Mouse (Mus musculus): ENCODE results near the gene Mtrex.

Gene Mtrex

DNA sequence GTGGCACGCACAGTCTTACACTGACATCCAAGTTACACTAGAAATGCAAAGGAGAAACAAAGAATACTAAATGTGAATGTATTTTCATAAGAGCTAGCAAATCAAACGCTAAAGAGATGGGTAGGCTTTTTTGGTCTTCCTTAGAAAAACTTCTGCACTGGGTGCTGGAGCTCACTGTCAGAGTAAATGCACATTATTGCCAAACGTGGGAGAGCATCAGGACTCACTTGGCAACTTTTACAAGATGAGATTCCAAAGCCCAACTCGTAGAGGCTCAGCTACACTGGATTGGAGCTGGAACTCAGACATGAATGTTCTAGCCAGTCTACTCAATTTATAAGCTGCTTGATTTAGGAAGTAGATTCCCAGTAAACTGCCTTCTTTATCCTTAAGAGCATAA is 16.8 kb downstream of the Mtrex start:
- H3K36me3 ChIP-seq (ENCODE audit: insufficient read depth, low read length) = peaks cover 85% of the 10 kb centered on the region
- no peaks in the 10 kb centered on the region for H3K9me3 ChIP-seq (ENCODE audit: low read length)
- H3K4me3 ChIP-seq (replicated peaks; ENCODE audit: low read length) = no peak overlapping the region
- TF ChIP-seq NANOG (IDR thresholded peaks at IDR 0.05; ENCODE audit: borderline replicate concordance, low read length) = no peak
- no peak for TF ChIP-seq POU5F1 (IDR thresholded peaks at IDR 0.05; ENCODE audit: borderline replicate concordance, low read length)
- TF ChIP-seq CTCF (conservative IDR thresholded peaks at IDR 0.05; ENCODE audit: low read length) = no peak
- no peaks in the 10 kb centered on the region for H3K4me1 ChIP-seq (replicated peaks; ENCODE audit: low read depth, low read length)
- H3K27me3 ChIP-seq (ENCODE audit: insufficient read depth, low read length) = no peaks in the 10 kb centered on the region

DNA sequence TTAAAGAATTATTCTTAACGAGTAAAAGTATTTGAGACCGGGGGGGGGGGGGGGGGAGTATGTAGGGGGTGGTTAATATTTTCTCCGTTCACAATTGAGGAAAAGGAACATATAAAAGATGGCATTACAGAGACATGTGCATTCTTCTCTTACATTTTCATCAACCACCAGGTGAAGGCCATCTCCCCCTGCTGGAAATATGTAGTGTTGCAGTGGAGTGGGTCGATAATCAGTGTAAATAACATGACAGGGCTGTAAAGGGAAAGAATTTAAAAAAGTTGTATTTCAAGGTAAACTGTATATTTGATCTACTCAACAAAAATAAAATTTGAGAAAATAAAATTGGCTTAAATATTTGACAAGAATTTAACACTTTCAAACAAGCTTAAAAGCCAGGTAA is 17.5 kb downstream of the Mtrex start:
- no peaks in the 10 kb centered on the region for H3K4me1 ChIP-seq (replicated peaks; ENCODE audit: low read depth, low read length)
- no peaks in the 10 kb centered on the region for H3K9me3 ChIP-seq (ENCODE audit: low read length)
- no peak overlapping the region for H3K4me3 ChIP-seq (replicated peaks; ENCODE audit: low read length)
- no peaks in the 10 kb centered on the region for H3K27me3 ChIP-seq (ENCODE audit: insufficient read depth, low read length)
- H3K36me3 ChIP-seq (ENCODE audit: insufficient read depth, low read length) = peaks cover 87% of the 10 kb centered on the region
- TF ChIP-seq CTCF (conservative IDR thresholded peaks at IDR 0.05; ENCODE audit: low read length) = peak; percentile 77
- TF ChIP-seq POU5F1 (IDR thresholded peaks at IDR 0.05; ENCODE audit: borderline replicate concordance, low read length) = no peak
- no peak for TF ChIP-seq NANOG (IDR thresholded peaks at IDR 0.05; ENCODE audit: borderline replicate concordance, low read length)

DNA sequence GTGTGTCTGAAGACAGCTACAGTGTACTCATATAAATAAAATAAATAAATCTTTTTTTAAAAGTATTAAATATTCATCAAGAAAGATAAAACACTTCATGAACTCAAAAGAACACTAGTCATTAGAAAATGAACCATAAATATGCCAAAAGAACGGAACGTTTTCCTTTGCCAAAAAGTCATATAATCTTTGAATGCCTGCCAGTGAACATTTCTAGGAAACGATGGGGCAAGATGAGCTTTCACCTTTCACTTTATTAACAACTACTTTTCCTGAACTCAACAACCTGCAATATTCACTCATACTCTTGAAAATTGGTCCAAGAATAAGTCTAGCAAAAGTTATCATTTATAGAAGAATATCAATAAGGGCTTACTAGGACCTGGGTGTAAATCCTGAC is 25.0 kb downstream of the Mtrex start:
- Histone ChIP-seq H3K4me3 (replicated peaks; ENCODE audit: low read length) (no peak overlapping the region), H3K36me3 (ENCODE audit: insufficient read depth, low read length) (peaks cover 93% of the 10 kb centered on the region), H3K27me3 (ENCODE audit: insufficient read depth, low read length) (no peaks in the 10 kb centered on the region), H3K4me1 (replicated peaks; ENCODE audit: low read depth, low read length) (no peaks in the 10 kb centered on the region), H3K9me3 (ENCODE audit: low read length) (no peaks in the 10 kb centered on the region)
- TF ChIP-seq CTCF (conservative IDR thresholded peaks at IDR 0.05; ENCODE audit: low read length) (no peak), POU5F1 (IDR thresholded peaks at IDR 0.05; ENCODE audit: borderline replicate concordance, low read length) (no peak)

DNA sequence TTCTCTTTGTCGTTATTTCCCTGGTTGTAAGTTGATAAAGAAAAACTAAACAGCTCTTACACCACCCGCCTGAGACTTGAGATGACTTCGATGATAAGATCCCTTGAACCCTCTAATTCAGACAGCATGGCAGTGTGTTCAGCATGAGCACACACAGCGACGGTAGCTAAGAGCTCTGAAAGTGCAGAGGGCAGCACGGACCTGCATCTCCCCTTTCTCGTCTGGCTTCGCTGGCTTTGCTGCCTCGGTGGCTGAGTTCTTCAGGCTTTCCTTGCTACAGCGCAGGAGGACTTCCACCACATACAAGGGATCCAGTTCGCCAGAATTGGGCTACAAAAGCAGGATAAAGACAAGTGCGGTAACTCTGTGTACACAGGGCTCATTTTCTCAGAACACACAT is 40.0 kb downstream of the Mtrex start:
- Histone ChIP-seq H3K27me3 (ENCODE audit: insufficient read depth, low read length) (no peaks in the 10 kb centered on the region), H3K4me1 (replicated peaks; ENCODE audit: low read depth, low read length) (no peaks in the 10 kb centered on the region), H3K36me3 (ENCODE audit: insufficient read depth, low read length) (peaks cover 90% of the 10 kb centered on the region), H3K4me3 (replicated peaks; ENCODE audit: low read length) (no peak overlapping the region), H3K9me3 (ENCODE audit: low read length) (no peaks in the 10 kb centered on the region)
- no peak for TF ChIP-seq POU5F1 (IDR thresholded peaks at IDR 0.05; ENCODE audit: borderline replicate concordance, low read length)
- no peak for TF ChIP-seq NANOG (IDR thresholded peaks at IDR 0.05; ENCODE audit: borderline replicate concordance, low read length)
- TF ChIP-seq CTCF (conservative IDR thresholded peaks at IDR 0.05; ENCODE audit: low read length) = no peak

DNA sequence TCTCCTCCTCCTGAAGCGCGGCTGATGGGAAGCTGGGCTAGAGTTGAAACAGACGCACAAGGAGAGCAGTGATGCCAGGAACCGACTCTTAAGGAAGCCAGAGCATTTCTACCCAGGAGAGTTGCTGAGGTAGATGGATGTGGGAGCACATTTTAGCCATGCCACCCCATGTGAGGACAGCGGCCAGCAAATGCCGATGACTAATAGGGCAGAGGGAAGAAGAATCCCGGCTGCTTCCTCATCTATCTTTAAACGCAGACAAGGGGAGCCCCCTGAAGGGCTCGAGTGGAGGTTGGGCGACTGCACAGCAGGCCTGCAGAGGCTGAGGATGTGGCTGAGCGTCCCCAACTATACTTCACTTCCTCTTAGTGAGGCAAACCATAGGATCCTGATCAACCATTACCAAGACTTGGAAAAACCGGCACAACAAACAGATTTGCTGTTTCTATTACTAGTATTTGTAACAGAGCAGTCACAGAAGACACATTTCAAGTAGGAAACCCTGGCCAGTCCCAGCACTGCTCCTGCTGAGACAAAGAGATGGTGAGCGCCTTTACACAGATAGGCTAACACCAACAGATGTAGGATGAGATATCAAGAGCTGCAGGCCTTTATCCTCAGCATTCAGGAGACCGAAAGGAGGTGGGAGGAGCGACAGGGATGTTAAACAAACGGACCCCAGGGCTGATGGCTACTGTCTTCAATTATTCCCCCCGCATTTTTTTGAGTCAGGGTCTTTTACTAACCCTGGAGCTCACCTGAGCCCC is 55.5 kb downstream of the Mtrex start:
- Histone ChIP-seq H3K9me3 (ENCODE audit: low read length) (no peaks in the 10 kb centered on the region), H3K36me3 (ENCODE audit: insufficient read depth, low read length) (peaks cover 96% of the 10 kb centered on the region), H3K4me3 (replicated peaks; ENCODE audit: low read length) (no peak overlapping the region), H3K27me3 (ENCODE audit: insufficient read depth, low read length) (no peaks in the 10 kb centered on the region), H3K4me1 (replicated peaks; ENCODE audit: low read depth, low read length) (peaks cover 8% of the 10 kb centered on the region)
- no peak for TF ChIP-seq NANOG (IDR thresholded peaks at IDR 0.05; ENCODE audit: borderline replicate concordance, low read length)
- no peak for TF ChIP-seq POU5F1 (IDR thresholded peaks at IDR 0.05; ENCODE audit: borderline replicate concordance, low read length)
- no peak for TF ChIP-seq CTCF (conservative IDR thresholded peaks at IDR 0.05; ENCODE audit: low read length)

DNA sequence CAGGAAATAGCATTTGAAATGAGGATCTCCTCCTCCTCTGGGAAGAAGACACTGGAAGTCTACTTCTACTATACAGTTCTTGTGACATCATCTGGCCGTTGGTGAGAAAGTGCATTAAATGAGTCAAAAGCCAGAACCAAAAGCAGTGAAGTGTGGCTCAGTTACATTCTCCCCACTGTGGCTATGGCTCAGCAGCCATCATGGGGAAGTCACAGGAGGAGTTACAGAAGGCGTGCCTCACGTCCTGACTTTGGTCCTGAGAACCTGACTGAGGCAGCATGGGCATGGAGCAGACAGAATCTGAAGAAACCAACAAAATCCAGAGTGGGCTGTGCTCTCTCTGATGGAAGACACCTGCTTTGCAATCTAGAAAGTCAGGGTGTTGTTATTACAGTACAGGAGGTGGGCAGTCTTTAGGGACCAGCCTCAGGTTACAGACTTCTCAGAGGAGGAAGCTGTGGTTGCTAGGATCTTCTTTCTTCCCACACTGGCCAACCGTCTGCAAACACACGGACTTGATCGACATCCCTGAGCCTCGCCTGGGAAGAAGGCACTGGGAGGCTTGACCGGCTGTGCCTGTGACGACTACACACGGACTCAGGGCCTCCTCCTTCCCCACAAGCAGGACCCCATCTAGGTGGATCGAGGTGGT is 57.0 kb downstream of the Mtrex start:
- Histone ChIP-seq H3K4me1 (replicated peaks; ENCODE audit: low read depth, low read length) (peaks cover 22% of the 10 kb centered on the region), H3K27me3 (ENCODE audit: insufficient read depth, low read length) (no peaks in the 10 kb centered on the region), H3K9me3 (ENCODE audit: low read length) (no peaks in the 10 kb centered on the region), H3K4me3 (replicated peaks; ENCODE audit: low read length) (no peak overlapping the region), H3K36me3 (ENCODE audit: insufficient read depth, low read length) (peaks cover 98% of the 10 kb centered on the region)
- TF ChIP-seq POU5F1 (IDR thresholded peaks at IDR 0.05; ENCODE audit: borderline replicate concordance, low read length) (no peak), NANOG (IDR thresholded peaks at IDR 0.05; ENCODE audit: borderline replicate concordance, low read length) (no peak), CTCF (conservative IDR thresholded peaks at IDR 0.05; ENCODE audit: low read length) (no peak)

DNA sequence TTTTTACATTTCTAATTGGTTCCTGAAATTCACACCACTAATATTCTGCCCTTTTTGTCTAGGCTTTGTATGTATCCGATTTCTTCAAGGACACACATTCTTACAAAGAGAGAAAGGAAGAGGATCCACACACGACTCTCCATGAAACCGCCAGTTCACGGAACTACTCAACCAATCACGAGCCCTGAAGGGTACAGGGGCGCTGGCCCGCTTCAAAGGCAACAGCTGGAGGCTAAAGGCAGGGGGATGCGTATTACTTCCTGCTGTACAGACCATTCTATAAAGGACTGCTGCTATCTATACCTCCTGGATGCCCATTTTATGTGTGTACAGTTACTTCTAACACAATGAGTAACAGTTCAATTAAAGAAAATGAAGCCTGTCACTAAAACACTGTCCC is 59.8 kb downstream of the Mtrex start:
- Histone ChIP-seq H3K27me3 (ENCODE audit: insufficient read depth, low read length) (no peaks in the 10 kb centered on the region), H3K9me3 (ENCODE audit: low read length) (no peaks in the 10 kb centered on the region)
- TF ChIP-seq CTCF (conservative IDR thresholded peaks at IDR 0.05; ENCODE audit: low read length) (no peak), NANOG (IDR thresholded peaks at IDR 0.05; ENCODE audit: borderline replicate concordance, low read length) (no peak), POU5F1 (IDR thresholded peaks at IDR 0.05; ENCODE audit: borderline replicate concordance, low read length) (no peak)

DNA sequence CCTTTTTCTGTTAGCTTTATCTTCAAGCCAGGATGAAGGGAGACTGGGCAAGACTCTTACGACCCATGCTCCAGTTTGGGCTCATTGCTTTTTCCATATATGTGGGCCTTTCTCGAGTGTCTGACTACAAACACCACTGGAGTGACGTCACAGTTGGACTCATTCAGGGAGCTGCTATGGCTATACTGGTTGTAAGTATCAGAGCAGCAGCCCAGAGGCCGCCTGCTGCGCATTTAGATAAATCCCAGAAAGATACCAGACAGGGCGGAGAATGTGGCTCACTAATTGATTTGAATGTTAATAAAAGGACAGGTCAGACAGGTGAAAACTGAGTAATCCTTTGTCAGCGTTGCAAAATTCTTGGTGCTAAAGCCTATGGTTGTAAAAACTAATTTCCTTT is 60.4 kb downstream of the Mtrex start:
- H3K4me3 ChIP-seq (replicated peaks; ENCODE audit: low read length) = no peak overlapping the region
- TF ChIP-seq NANOG (IDR thresholded peaks at IDR 0.05; ENCODE audit: borderline replicate concordance, low read length) = no peak
- TF ChIP-seq POU5F1 (IDR thresholded peaks at IDR 0.05; ENCODE audit: borderline replicate concordance, low read length) = no peak
- no peak for TF ChIP-seq CTCF (conservative IDR thresholded peaks at IDR 0.05; ENCODE audit: low read length)

More for the DNA sequence above, 59.8 kb downstream of the Mtrex start:
- Histone ChIP-seq H3K4me1 (replicated peaks; ENCODE audit: low read depth, low read length) (peaks cover 23% of the 10 kb centered on the region), H3K36me3 (ENCODE audit: insufficient read depth, low read length) (peaks cover 98% of the 10 kb centered on the region), H3K4me3 (replicated peaks; ENCODE audit: low read length) (no peak overlapping the region)

More for the DNA sequence above, 60.4 kb downstream of the Mtrex start:
- Histone ChIP-seq H3K36me3 (ENCODE audit: insufficient read depth, low read length) (peaks cover 96% of the 10 kb centered on the region), H3K4me1 (replicated peaks; ENCODE audit: low read depth, low read length) (peaks cover 24% of the 10 kb centered on the region), H3K9me3 (ENCODE audit: low read length) (no peaks in the 10 kb centered on the region), H3K27me3 (ENCODE audit: insufficient read depth, low read length) (no peaks in the 10 kb centered on the region)

Measured in E14TG2a.4 (cell line).